Mouse (Mus musculus) MEL (cell line): ENCODE results near the gene Auts2.

Experiments
- CTCF ChIP-seq, 3 experiments: IDR thresholded peaks in 2 of 3; conservative IDR thresholded peaks in 1 of 3; 2 replicates each; pipeline ENCODE4 v1.5.1; 2011 to 2012; ENCODE audit warnings: low read length in 3 of 3, low read depth in 2 of 3, mild to moderate bottlenecking in 2 of 3, improper control_type of control experiment in 1 of 3, inconsistent platforms in 1 of 3, mixed read lengths in 1 of 3, moderate library complexity in 1 of 3; ENCODE audit not compliant: control insufficient read depth in 1 of 3, insufficient read depth in 1 of 3, poor library complexity in 1 of 3, severe bottlenecking in 1 of 3
- ELF1 ChIP-seq: IDR thresholded peaks from 2 replicates; pipeline ENCODE4 v1.6.1; 2014; ENCODE audit warnings: low read depth, mild to moderate bottlenecking, inconsistent platforms, low read length, improper control_type of control experiment, moderate library complexity
- EP300 ChIP-seq, 2 experiments: IDR thresholded peaks; 2 replicates each; pipeline ENCODE4 v1.6.1; 2011; ENCODE audit warnings: improper control_type of control experiment in 2 of 2, low read length in 2 of 2, low read depth in 1 of 2, mild to moderate bottlenecking in 1 of 2
- MAFK ChIP-seq: IDR thresholded peaks from 2 replicates; pipeline ENCODE4 v1.6.1; 2011; ENCODE audit warnings: low read depth, mild to moderate bottlenecking, low read length, improper control_type of control experiment, borderline replicate concordance
- MEF2A ChIP-seq: IDR thresholded peaks from 2 replicates; pipeline ENCODE4 v1.6.1; 2014; ENCODE audit warnings: low read depth, mild to moderate bottlenecking, inconsistent platforms, low read length, improper control_type of control experiment; ENCODE audit not compliant: poor library complexity, insufficient replicate concordance, severe bottlenecking; ENCODE audit errors: extremely low read depth
- NRF1 ChIP-seq: IDR thresholded peaks from 2 replicates; pipeline ENCODE4 v1.6.1; 2014; ENCODE audit warnings: low read depth, mild to moderate bottlenecking, inconsistent platforms, low read length, improper control_type of control experiment, moderate library complexity; ENCODE audit not compliant: poor library complexity, insufficient read depth, severe bottlenecking
- POLR2A ChIP-seq, 2 experiments: IDR thresholded peaks; 2 replicates each; pipeline ENCODE4 v1.6.1; 2011 to 2012; ENCODE audit warnings: low read length in 2 of 2, mild to moderate bottlenecking in 2 of 2, control low read depth in 1 of 2, improper control_type of control experiment in 1 of 2, low read depth in 1 of 2, moderate library complexity in 1 of 2; ENCODE audit not compliant: control insufficient read depth in 1 of 2, insufficient read depth in 1 of 2, poor library complexity in 1 of 2
- TCF12 ChIP-seq: IDR thresholded peaks from 2 replicates; pipeline ENCODE4 v1.6.1; 2014; ENCODE audit warnings: low read depth, mild to moderate bottlenecking, inconsistent platforms, low read length, improper control_type of control experiment, moderate library complexity
- USF1 ChIP-seq: IDR thresholded peaks from 2 replicates; pipeline ENCODE4 v1.6.1; 2014; ENCODE audit warnings: low read depth, mild to moderate bottlenecking, inconsistent platforms, low read length, improper control_type of control experiment, moderate library complexity

DNA sequence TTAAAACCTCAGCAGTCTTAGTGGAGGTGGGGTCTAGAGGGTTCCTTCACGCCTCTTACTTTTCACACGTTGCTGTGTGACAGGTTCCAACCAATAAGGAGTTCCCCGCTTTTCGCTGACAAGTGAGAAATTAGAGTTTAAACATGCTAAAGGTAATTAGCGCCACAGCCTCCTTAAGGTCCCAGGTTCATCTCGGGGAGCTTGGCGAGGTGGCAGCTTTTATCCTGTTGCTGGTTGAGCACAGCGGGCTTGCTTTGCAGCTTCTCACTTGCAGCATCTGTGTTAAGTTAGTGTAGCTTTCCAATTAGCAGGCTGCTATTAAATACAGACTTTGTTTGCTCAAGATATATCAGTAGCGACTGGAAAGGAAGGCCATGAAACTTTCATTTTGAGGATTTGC is 564.2 kb downstream of the Auts2 start:
- TF ChIP-seq ELF1 (no peak), TCF12 (no peak), POLR2A (IDR thresholded peaks at IDR 0.05; ENCODE audit: control insufficient read depth in 1 of 2, insufficient read depth in 1 of 2, low read depth in 1 of 2, low read length in 2 of 2, poor library complexity in 1 of 2) (no peak), MEF2A (no peak), EP300 (IDR thresholded peaks at IDR 0.05; ENCODE audit: low read depth in 1 of 2, low read length in 2 of 2) (no peak), MAFK (no peak), NRF1 (no peak), USF1 (no peak), CTCF (IDR thresholded peaks at IDR 0.05 in 2 of 3, conservative IDR thresholded peaks at IDR 0.05 in 1 of 3; ENCODE audit: control insufficient read depth in 1 of 3, insufficient read depth in 1 of 3, low read depth in 2 of 3, low read length in 3 of 3, poor library complexity in 1 of 3, severe bottlenecking in 1 of 3) (no peak)
